Mouse (Mus musculus): ENCODE measurements around the gene Tmod3.
"Not testable (repeated sequence)": the region's sequence is repeated elsewhere in the genome, so short reads cannot be mapped to it uniquely, and the experiment has no call there.

The Tmod3 gene

GRCm38 (mm10) chr9:75495945-75496344 lies 63.5 kb downstream of the Tmod3 start:
- DNase-seq (ENCODE audit: low spot score in 2 of 2): no peak

- DNase-seq (ENCODE audit: low spot score in 2 of 2): no peak
Observed at GRCm38 (mm10) chr9:75494407-75495005, 65.0 kb downstream of the Tmod3 start.

DNA sequence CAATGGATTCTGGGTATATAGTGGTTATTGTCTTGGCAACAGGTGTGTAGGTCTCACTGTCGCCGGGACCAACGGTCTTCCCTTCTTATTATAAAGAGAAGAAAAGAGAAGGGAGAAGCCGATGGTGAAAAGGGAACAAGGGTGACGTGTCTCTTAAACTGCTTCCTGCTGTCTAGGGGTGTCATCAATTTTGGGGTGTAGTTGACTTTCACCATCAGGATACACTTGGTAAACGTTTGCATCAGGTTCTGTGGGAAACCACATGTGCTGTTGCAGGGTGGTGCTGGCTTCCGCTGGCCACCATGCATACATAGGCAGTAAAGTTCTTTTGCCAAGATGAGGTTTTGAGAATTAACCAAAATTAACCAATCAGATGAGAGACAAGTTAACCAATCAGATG lies 71.2 kb downstream of the Tmod3 start:
- DNase-seq (ENCODE audit: low spot score in 2 of 2): not testable (repeated sequence)

DNA sequence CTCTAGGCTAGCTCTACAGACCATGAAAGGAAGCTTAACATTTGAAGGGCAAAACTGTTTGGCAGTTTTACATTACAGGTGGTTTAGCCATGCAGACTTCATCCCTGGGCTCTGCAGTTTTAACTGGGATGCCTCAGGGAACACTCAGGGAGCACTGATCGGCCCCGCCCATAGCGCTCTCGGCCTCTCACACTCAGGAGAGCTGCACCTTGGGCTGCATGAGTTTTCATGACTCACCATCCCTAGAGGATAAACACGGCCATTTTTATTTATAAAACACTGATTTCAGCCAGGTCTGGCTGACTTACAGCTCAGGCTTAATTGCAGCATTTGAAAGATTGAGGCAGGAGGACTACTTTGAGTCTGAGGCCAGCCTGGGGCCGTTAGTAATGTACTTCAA lies 74.2 kb downstream of the Tmod3 start:
- DNase-seq (ENCODE audit: low spot score in 2 of 2): no peak

DNA sequence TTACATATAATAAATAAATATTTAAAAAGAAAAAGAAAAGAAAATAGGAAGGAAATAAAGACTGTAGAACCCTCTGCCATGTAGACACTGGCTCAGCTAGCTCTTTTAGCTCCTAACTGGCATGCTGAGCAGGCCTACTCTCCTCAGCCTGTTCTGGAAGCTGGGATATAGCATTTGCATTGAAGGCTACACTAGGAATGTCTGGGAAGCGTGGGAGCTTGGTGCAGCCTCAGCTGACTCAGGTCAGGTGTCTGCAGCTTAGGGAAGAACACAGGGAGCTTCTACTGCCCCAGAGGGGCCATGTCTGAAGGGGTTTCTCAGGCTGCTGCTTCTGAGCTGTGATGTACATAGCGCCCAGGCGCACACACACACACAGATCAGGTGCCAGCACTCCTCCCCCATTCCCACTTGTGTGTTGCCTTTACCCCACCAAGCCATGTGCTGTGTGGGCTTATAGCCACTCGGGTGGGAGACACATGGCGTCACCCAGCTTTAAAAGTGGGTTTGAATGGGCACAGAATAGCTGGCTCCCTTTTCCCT lies 78.9 kb downstream of the Tmod3 start:
- no peak for DNase-seq (ENCODE audit: low spot score in 2 of 2)

DNA sequence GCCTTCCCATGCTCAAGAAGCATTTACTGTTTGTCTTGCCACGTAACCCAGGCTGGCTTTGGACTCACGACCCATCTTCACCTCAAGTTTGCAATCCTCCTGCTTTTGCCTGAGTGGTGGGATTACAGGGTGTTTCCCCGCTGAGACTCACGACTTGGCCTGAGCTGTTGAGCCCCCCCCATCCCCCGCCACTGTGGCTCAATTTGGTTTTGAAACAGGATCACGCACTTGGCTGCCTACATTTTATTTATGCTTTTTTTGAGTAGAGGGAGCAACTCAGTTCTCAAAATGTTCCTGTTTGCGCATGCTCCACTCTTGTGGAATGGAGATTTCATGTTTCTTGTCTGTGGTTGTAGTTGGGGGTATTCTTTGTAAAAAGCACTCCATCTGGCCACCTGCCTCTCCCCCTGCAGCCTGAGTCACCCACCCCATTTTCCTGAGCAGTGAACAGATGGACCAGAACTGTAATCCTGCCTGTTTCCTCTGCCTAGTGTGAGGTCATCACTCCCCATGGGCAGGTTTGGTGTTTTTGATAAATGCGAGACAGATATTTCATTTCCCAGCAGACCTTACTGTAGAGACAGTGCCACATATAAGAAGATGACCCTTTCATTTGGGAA lies 80.2 kb downstream of the Tmod3 start:
- peak in 1 of 2 experiments; percentile 25 for DNase-seq (ENCODE audit: low spot score in 2 of 2)

DNA sequence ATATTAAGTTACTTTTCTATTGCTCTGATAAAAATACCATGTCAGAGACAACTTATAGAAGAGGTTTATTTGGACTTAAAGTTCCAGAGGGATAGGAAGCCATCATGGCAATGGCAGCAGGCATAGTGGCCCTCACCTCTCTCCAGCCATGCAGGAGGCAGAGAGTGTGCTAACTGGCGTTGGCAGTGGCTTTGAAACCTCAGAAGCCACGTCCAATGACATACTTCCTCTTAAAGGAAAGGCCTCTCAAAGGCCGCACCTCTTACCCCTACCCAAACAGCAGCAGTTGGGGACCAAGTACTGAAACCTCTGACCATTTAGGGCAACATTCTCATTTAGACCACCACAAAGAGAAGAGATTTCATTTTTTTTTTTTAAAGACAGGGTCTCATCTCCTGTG lies 82.2 kb downstream of the Tmod3 start:
- no peak for DNase-seq (ENCODE audit: low spot score in 2 of 2)

DNA sequence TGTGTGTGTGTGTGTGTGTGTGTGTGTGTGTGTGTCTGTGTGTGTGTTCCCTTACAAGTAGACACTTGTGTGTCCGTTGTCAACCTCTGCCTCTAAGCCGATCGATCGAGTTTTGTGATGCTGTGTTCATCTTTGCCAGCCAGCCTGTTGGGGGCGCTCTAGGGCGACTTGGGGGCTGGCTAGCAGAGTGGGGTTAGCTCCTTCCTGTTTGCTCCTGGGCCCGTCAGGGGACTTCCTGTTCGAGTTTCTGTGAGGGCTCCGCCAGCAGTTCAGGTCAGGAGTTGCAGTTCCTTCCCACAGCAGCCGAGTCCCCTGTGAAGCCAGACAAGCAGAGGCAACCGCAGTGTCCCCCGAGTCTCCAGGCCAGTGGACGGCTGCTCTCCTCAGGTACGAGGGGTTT lies 91.2 kb downstream of the Tmod3 start:
- peak in 1 of 2 experiments; percentile 10 for DNase-seq (ENCODE audit: low spot score in 2 of 2)

DNA sequence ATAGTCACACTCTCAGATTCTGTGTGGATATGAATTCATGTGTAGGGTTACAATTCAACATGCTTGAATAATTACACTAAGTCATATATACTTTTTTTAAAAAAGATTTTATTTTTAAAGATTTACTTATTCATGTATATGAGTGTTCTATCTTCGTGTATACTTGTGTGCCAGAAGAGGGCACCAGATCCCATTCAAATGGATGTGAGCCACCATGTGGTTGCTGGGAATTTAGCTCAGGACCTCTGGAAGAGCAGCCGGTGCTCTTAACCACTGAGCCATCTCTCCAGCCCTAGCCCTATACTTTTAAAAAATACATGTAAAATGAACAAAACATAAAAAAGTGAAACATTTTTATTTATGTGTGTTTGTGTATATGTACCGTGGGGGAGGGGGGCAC lies 91.9 kb downstream of the Tmod3 start:
- DNase-seq (ENCODE audit: low spot score in 2 of 2): no peak

DNA sequence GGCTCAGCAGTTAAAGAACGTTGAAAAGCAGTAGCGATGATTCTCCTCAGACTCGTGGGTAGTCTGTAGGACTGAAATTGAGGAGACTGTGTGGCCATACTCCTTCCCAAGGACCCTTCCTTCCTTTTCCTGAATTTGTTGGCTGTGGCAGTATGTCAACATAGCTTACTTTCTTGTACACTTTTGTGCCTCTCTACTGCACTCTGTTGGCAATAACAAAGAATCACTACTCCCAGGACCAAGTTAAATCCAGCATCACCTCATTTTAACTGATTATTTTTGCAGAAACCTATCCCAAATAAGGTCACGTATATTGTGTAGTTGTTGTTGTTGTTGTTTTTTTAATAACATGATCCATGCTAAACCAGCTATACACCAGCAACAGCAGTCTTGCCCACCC lies 92.8 kb downstream of the Tmod3 start:
- no peak for DNase-seq (ENCODE audit: low spot score in 2 of 2)

DNA sequence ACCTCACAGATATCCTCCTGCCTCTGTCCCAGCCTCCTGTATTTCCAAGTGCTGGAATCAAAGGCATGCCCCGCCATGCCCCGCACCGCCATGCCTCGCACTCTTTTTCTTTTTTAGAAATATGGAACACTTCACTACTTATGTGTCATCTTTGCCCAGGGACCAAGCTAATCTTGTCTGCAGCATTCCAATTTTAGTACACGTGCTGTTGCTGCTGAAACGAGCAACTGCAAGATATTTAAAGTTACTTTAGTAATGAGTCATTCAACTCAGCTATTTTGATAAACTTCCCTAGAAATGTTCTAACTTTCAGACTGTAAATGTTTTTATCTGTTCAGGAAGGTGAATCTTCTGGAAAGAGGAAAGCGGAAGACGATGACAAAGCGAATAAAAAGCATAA lies 93.6 kb downstream of the Tmod3 start:
- DNase-seq (ENCODE audit: low spot score in 2 of 2): no peak

DNA sequence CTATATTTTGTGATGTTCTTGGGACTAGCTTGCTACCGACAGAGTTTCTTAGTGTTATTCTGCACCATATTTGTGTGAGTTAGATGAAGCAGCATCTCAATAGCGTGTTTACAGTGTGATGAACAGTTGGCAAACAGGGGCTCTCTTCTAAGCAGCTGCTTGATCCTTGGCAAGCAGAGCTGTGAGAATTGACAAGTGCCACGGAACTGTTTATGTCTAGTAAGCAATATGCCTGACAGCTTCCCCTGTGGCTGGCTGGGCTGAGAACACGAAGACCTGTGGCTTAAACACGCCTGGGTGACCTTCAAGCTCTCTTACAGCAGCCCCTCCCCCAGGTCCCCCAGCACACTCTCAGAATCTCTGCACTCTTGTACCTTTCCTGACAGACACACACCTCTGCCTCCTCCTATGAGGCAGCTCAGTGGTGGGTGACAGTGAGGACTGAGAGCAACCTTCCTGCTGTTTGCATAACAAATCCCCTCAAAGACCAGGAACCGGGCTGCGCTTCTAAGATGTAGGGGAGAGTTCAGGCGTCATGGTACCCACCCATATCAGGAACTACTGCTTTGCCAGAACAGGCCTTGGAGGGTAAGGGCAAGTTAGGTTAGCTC lies 96.3 kb downstream of the Tmod3 start:
- no peak for DNase-seq (ENCODE audit: low spot score in 2 of 2)

GRCm38 (mm10) chr9:75455684-75456083 lies 103.8 kb downstream of the Tmod3 start:
- no peak for DNase-seq (ENCODE audit: low spot score in 2 of 2)

DNA sequence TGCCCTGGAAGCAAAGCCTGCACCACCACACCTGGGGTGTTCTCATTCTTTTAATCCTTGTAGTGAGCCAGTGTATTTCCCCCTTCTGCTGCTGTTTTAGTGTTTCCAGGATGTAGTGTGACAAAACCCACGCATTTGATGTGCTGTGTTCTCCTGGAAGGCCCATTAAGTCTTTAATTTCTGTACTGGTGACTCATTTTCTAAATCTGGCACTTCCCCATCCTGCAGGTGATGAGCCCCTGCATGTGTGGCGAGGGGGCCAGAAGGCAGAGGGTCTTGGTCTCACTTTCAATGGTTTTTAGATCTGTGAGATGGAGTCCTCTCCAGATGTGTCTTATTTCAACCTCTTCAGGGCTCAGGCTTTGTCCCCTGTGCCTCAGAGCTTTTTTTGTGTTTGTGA lies 105.5 kb downstream of the Tmod3 start:
- DNase-seq (ENCODE audit: low spot score in 2 of 2): no peak

- DNase-seq (ENCODE audit: low spot score in 2 of 2): no peak
Observed at GRCm38 (mm10) chr9:75448021-75448420, 111.4 kb downstream of the Tmod3 start.
